ENCODE assay signal across 8 mouse cellular contexts in genomic region chr5:108629634-108630483, GRCm38 (mm10). TPM values are rescaled to one million over a fixed set of nuclear protein-coding genes. Genes with fewer than 3 reads are reported as not detected.
DNase-seq lines count a peak whose midpoint lies in the region; ATAC-seq and TF ChIP-seq lines count a peak whose summit lies in the region.

Gene Gak (minus strand): TSS chr5:108629755.
Gene Tmem175 (plus strand): TSS chr5:108629770.

- no peak for TF ChIP-seq CTCF in CH12.LX (conservative IDR thresholded peaks at IDR 0.05 in 1 of 2, IDR thresholded peaks at IDR 0.05 in 1 of 2; ENCODE audit: low read depth in 2 of 2, low read length in 2 of 2)

- peak within 1 kb of the TSS; percentile 85 to 98 (median 94) for H3K4me3 ChIP-seq in CH12.LX (replicated peaks in 1 of 3; ENCODE audit: low read depth in 2 of 3, low read length in 2 of 3, poor library complexity in 1 of 3)
- H3K4me3 ChIP-seq in forebrain, embryonic 11.5 days (ENCODE audit: low read depth, low read length) = peak within 1 kb of the TSS; percentile 87
- H3K4me3 ChIP-seq in heart, embryonic 16.5 days (ENCODE audit: low read length) = peak within 1 kb of the TSS; percentile 99
- H3K4me3 ChIP-seq in liver, embryonic 15.5 days (replicated peaks) = peak within 1 kb of the TSS; percentile 90
- peak within 1 kb of the TSS; percentile 82 for H3K4me3 ChIP-seq in neural tube, embryonic 12.5 days

- TF ChIP-seq RAD21 in CH12.LX (IDR thresholded peaks at IDR 0.05; ENCODE audit: low read depth, low read length) = no peak

- H3K27ac ChIP-seq in CH12.LX (ENCODE audit: insufficient read depth, low read depth) = peak within 1 kb of the TSS; percentile 32
- H3K27ac ChIP-seq in forebrain, embryonic 11.5 days (ENCODE audit: low read depth, low read length) = peak within 1 kb of the TSS; percentile 46; the same call in 1 of the 2 replicates
- peak within 1 kb of the TSS; percentile 92 for H3K27ac ChIP-seq in heart, embryonic 16.5 days (ENCODE audit: low read length)
- peak within 1 kb of the TSS; percentile 89 for H3K27ac ChIP-seq in liver, embryonic 15.5 days (replicated peaks)
- peak within 1 kb of the TSS; percentile 79 for H3K27ac ChIP-seq in neural tube, embryonic 12.5 days

- ATAC-seq in forebrain, embryonic 11.5 days (replicated peaks; ENCODE audit: low FRiP score) = peak; percentile 95
- ATAC-seq in heart, embryonic 16.5 days (replicated peaks; ENCODE audit: extremely low read depth, insufficient read depth, low FRiP score) = peak; percentile 93
- ATAC-seq in liver, embryonic 15.5 days (ENCODE audit: insufficient read depth) = peak; percentile 95
- peak; percentile 97 for ATAC-seq in neural tube, embryonic 12.5 days (ENCODE audit: low FRiP score, low read depth)

- no peaks in the 10 kb centered on the region for H3K27me3 ChIP-seq in CH12.LX (replicated peaks)
- H3K27me3 ChIP-seq in forebrain, embryonic 11.5 days (ENCODE audit: control insufficient read depth, insufficient read depth, low read length) = no peaks in the 10 kb centered on the region
- H3K27me3 ChIP-seq in heart, embryonic 16.5 days (ENCODE audit: control insufficient read depth, insufficient read depth, low read length) = no peaks in the 10 kb centered on the region
- H3K27me3 ChIP-seq in liver, embryonic 15.5 days = no peaks in the 10 kb centered on the region
- H3K27me3 ChIP-seq in neural tube, embryonic 12.5 days (replicated peaks) = no peaks in the 10 kb centered on the region

- in situ Hi-C loops in CH12.LX (cut with MboI; ENCODE audit: low pct_ligation_motif_present, low pct_unique_long_range_greater_than_20kb, low sequenced_read_pairs) = no loop called here

- WGBS in forebrain, embryonic 11.5 days = under 1% methylated on average over 58 of the region's 58 CpGs
- under 1% methylated on average over 58 of the region's 58 CpGs for WGBS in heart, embryonic 16.5 days
- WGBS in liver, embryonic 15.5 days (ENCODE audit: insufficient replicate concordance) = under 1% methylated on average over 58 of the region's 58 CpGs
- 1% methylated on average over 58 of the region's 58 CpGs for WGBS in neural tube, embryonic 12.5 days

- DNase-seq in CH12.LX (ENCODE audit: extremely low read depth) = peak; percentile 94
- peak; percentile 88 for DNase-seq in c-Kit-positive CD71-positive TER-119-negative erythroid progenitor cells, embryonic 14.5 days (ENCODE audit: low read depth)
- peak; percentile 95 for DNase-seq in forebrain, embryonic 11.5 days (ENCODE audit: low spot score)
- peak; percentile 94 to 97 for DNase-seq in kidney, postnatal 36 days
- DNase-seq in telencephalon, adult 2 months (ENCODE audit: low read depth, low spot score) = peak; percentile 93

- H3K79me2 ChIP-seq in CH12.LX (replicated peaks; ENCODE audit: control insufficient read depth, extremely low read depth, insufficient read depth, poor library complexity, severe bottlenecking) = peaks cover 39% of the 10 kb centered on the region

- H3K9ac ChIP-seq in CH12.LX (ENCODE audit: insufficient read depth, low read depth) = peak within 1 kb of the TSS; percentile 92
- peak within 1 kb of the TSS; percentile 95 for H3K9ac ChIP-seq in forebrain, embryonic 11.5 days (ENCODE audit: low read length)
- peak within 1 kb of the TSS; percentile 99 for H3K9ac ChIP-seq in heart, embryonic 16.5 days (ENCODE audit: low read length)
- peak within 1 kb of the TSS; percentile 92 for H3K9ac ChIP-seq in liver, embryonic 15.5 days
- peak within 1 kb of the TSS; percentile 89 for H3K9ac ChIP-seq in neural tube, embryonic 12.5 days

- H3K4me2 ChIP-seq in CH12.LX (ENCODE audit: insufficient read depth, low read depth, poor library complexity, severe bottlenecking) = peak within 1 kb of the TSS; percentile 80
- peak within 1 kb of the TSS; percentile 88 for H3K4me2 ChIP-seq in forebrain, embryonic 11.5 days (ENCODE audit: low read depth, low read length, severe bottlenecking)
- H3K4me2 ChIP-seq in heart, embryonic 16.5 days (ENCODE audit: low read depth, low read length) = peak within 1 kb of the TSS; percentile 82
- peak within 1 kb of the TSS; percentile 94 for H3K4me2 ChIP-seq in liver, embryonic 15.5 days
- H3K4me2 ChIP-seq in neural tube, embryonic 12.5 days (replicated peaks) = peak within 1 kb of the TSS; percentile 89

- peak; percentile 99 for TF ChIP-seq POLR2A in CH12.LX (IDR thresholded peaks at IDR 0.05; ENCODE audit: low read depth, low read length)

- H3K36me3 ChIP-seq in CH12.LX (replicated peaks in 1 of 2; ENCODE audit: control insufficient read depth in 1 of 2, insufficient read depth in 1 of 2, low read length in 1 of 2) = peaks cover 0 to 11% of the 10 kb centered on the region in 2 experiments
- H3K36me3 ChIP-seq in forebrain, embryonic 11.5 days (ENCODE audit: control insufficient read depth, insufficient read depth, low read length) = no peaks in the 10 kb centered on the region
- H3K36me3 ChIP-seq in heart, embryonic 16.5 days (ENCODE audit: control insufficient read depth, insufficient read depth) = no peaks in the 10 kb centered on the region
- no peaks in the 10 kb centered on the region for H3K36me3 ChIP-seq in liver, embryonic 15.5 days (replicated peaks)
- no peaks in the 10 kb centered on the region for H3K36me3 ChIP-seq in neural tube, embryonic 12.5 days

- TF ChIP-seq EP300 in CH12.LX (IDR thresholded peaks at IDR 0.05; ENCODE audit: low read length) = no peak

- H3K4me1 ChIP-seq in CH12.LX (ENCODE audit: control insufficient read depth in 1 of 2, insufficient read depth in 2 of 2) = peaks cover 10 to 33% of the 10 kb centered on the region in 2 experiments; a peak in 3 of 4 replicates
- peaks cover 4% of the 10 kb centered on the region; the same call in 1 of the 2 replicates for H3K4me1 ChIP-seq in forebrain, embryonic 11.5 days (replicated peaks; ENCODE audit: control insufficient read depth, insufficient read depth, low read length)
- peaks cover 25% of the 10 kb centered on the region for H3K4me1 ChIP-seq in heart, embryonic 16.5 days (ENCODE audit: control insufficient read depth, insufficient read depth, low read length)
- H3K4me1 ChIP-seq in liver, embryonic 15.5 days (replicated peaks) = peaks cover 44% of the 10 kb centered on the region
- peaks cover 18% of the 10 kb centered on the region for H3K4me1 ChIP-seq in neural tube, embryonic 12.5 days

- no peaks in the 10 kb centered on the region for H3K9me3 ChIP-seq in CH12.LX (replicated peaks; ENCODE audit: low read length)
- H3K9me3 ChIP-seq in forebrain, embryonic 11.5 days (ENCODE audit: control insufficient read depth, low read length) = no peaks in the 10 kb centered on the region
- H3K9me3 ChIP-seq in heart, embryonic 16.5 days (replicated peaks; ENCODE audit: control insufficient read depth, low read length) = no peaks in the 10 kb centered on the region
- H3K9me3 ChIP-seq in liver, embryonic 15.5 days (replicated peaks) = no peaks in the 10 kb centered on the region
- no peaks in the 10 kb centered on the region for H3K9me3 ChIP-seq in neural tube, embryonic 12.5 days

- dilution Hi-C loops in CH12.LX (cut with MboI; ENCODE audit: extremely low pct_ligation_motif_present, extremely low pct_unique_long_range_greater_than_20kb, low sequenced_read_pairs) = no loop called here

TF ChIP-seq in CH12.LX, 34 proteins besides CTCF, POLR2A, EP300 and RAD21 (continues in another document):
- peak; percentile 61; the same call in 1 of the 2 replicates for TF ChIP-seq MEF2A (IDR thresholded peaks at IDR 0.05; ENCODE audit: borderline replicate concordance, low read depth, low read length)
- TF ChIP-seq RCOR1 (conservative IDR thresholded peaks at IDR 0.05; ENCODE audit: low read depth, low read length) = no peak
- TF ChIP-seq NELFE (IDR thresholded peaks at IDR 0.05; ENCODE audit: low read depth, low read length) = peak; percentile 98
- TF ChIP-seq GABPA (IDR thresholded peaks at IDR 0.05; ENCODE audit: insufficient replicate concordance, low read depth, low read length) = no peak; the same call in 1 of the 2 replicates
- no peak for TF ChIP-seq E2F4 (IDR thresholded peaks at IDR 0.05; ENCODE audit: insufficient replicate concordance, low read depth, low read length)
- TF ChIP-seq MXI1 (IDR thresholded peaks at IDR 0.05; ENCODE audit: low read depth, low read length) = peak; percentile 84
- TF ChIP-seq SIN3A (IDR thresholded peaks at IDR 0.05; ENCODE audit: low read length) = peak; percentile 1; the same call in 1 of the 2 replicates
- TF ChIP-seq NRF1 (IDR thresholded peaks at IDR 0.05; ENCODE audit: low read depth, low read length) = peak; percentile 99
- no peak for TF ChIP-seq PAX5 (IDR thresholded peaks at IDR 0.05; ENCODE audit: low read length)
- no peak for TF ChIP-seq IRF4 (IDR thresholded peaks at IDR 0.05; ENCODE audit: low read depth, low read length)
- peak; percentile 64; the same call in 1 of the 2 replicates for TF ChIP-seq TBP (conservative IDR thresholded peaks at IDR 0.05; ENCODE audit: low read depth, low read length)
- TF ChIP-seq KAT2A (IDR thresholded peaks at IDR 0.05; ENCODE audit: insufficient replicate concordance, low read length) = peak; percentile 57; the same call in 1 of the 2 replicates
- peak; percentile 47; the same call in 1 of the 2 replicates for TF ChIP-seq MAX (IDR thresholded peaks at IDR 0.05; ENCODE audit: low read length)
- peak; percentile 55; the same call in 1 of the 2 replicates for TF ChIP-seq MAZ (IDR thresholded peaks at IDR 0.05; ENCODE audit: low read depth, low read length)
- TF ChIP-seq ETS1 (conservative IDR thresholded peaks at IDR 0.05; ENCODE audit: low read depth, low read length) = peak; percentile 34; the same call in 1 of the 2 replicates
- no peak for TF ChIP-seq ZNF384 (IDR thresholded peaks at IDR 0.05; ENCODE audit: low read depth, low read length)

RNA-seq across cellular contexts. Expression of gene Gak, which starts in this region (rescaled TPM):
- total RNA-seq in CH12.LX (2012; rRNA removed) (61.6 and 67.3 TPM in 2 replicates), CH12.LX (2014; rRNA removed) (49.9 and 50.7 TPM in 2 replicates)
- polyA plus RNA-seq in CH12.LX (2012; ENCODE audit: insufficient read length, low read depth) = 59.0 and 65.2 TPM in 2 replicates
- 51.2 and 57.1 TPM in 2 replicates for polyA plus RNA-seq in forebrain, embryonic 11.5 days (2014; fragmentation: Nextera tagmentation; extraction: Ambion mirVana)
- 32.3 and 33.9 TPM in 2 replicates for polyA plus RNA-seq in heart, embryonic 16.5 days (2015; fragmentation: Nextera tagmentation; extraction: Ambion mirVana)
- 26.6 and 26.8 TPM in 2 replicates for polyA plus RNA-seq in liver, embryonic 15.5 days (2015; fragmentation: Nextera tagmentation; extraction: Ambion mirVana)
- polyA plus RNA-seq in neural tube, embryonic 12.5 days (2016; fragmentation: Nextera tagmentation; extraction: Ambion mirVana) = 52.0 and 58.9 TPM in 2 replicates

RNA-seq across cellular contexts. Expression of gene Tmem175, which starts in this region (rescaled TPM):
- 15.5 and 20.3 TPM in 2 replicates for total RNA-seq in CH12.LX (2012; rRNA removed)
- total RNA-seq in CH12.LX (2014; rRNA removed) = 18.3 and 25.4 TPM in 2 replicates
- 20.0 and 21.4 TPM in 2 replicates for polyA plus RNA-seq in CH12.LX (2012; ENCODE audit: insufficient read length, low read depth)
- polyA plus RNA-seq in forebrain, embryonic 11.5 days (2014; fragmentation: Nextera tagmentation; extraction: Ambion mirVana) = 19.4 and 22.2 TPM in 2 replicates
- 16.6 and 19.7 TPM in 2 replicates for polyA plus RNA-seq in heart, embryonic 16.5 days (2015; fragmentation: Nextera tagmentation; extraction: Ambion mirVana)
- 10.5 and 11.9 TPM in 2 replicates for polyA plus RNA-seq in liver, embryonic 15.5 days (2015; fragmentation: Nextera tagmentation; extraction: Ambion mirVana)
- polyA plus RNA-seq in neural tube, embryonic 12.5 days (2016; fragmentation: Nextera tagmentation; extraction: Ambion mirVana) = 18.1 and 18.3 TPM in 2 replicates

Comparison
In these comparisons a context has a peak if more than half of its experiments do, and no peak if none do; other contexts are left out.
1. Peak in every context shown above with its lines: DNase-seq, ATAC-seq, H3K4me3 ChIP-seq and H3K27ac ChIP-seq.
2. H3K27ac ChIP-seq: peak in every context shown above with its lines; median percentile 92 in heart, embryonic 16.5 days; 89 in liver, embryonic 15.5 days; 79 in neural tube, embryonic 12.5 days; 46 in forebrain, embryonic 11.5 days; 32 in CH12.LX.